ENCODE assay signal across 11 mouse cellular contexts in genomic region chrX:12888010-12888707, GRCm38 (mm10).
DNase-seq lines count a peak whose midpoint lies in the region; ATAC-seq and TF ChIP-seq lines count a peak whose summit lies in the region.
"Had no signal": no experiment of that assay in that cellular context is flagged by ENCODE, and none has a peak within 500 bp of the region (broad histone marks: within the 10 kb centered on the region; RNA-seq: fewer than 3 reads in every experiment).

No protein-coding gene starts in this region.

- H3K4me2 ChIP-seq in midbrain, embryonic 13.5 days (replicated peaks), result no peak overlapping the region; the same call in 1 of the 2 replicates
- H3K4me2 ChIP-seq in hindbrain, embryonic 16.5 days (ENCODE audit: low read length), result peak overlapping the region; percentile 3; the same call in 1 of the 2 replicates
- H3K4me2 ChIP-seq: lung, embryonic 15.5 days had no signal

- H3K4me1 ChIP-seq in cerebellum, adult 2 months (ENCODE audit: control insufficient read depth, insufficient read depth, low read length), result no peaks in the 10 kb centered on the region
- peaks cover 15% of the 10 kb centered on the region; the same call in 1 of the 2 replicates for H3K4me1 ChIP-seq in midbrain, embryonic 13.5 days (replicated peaks)
- peaks cover 27% of the 10 kb centered on the region for H3K4me1 ChIP-seq in midbrain, embryonic 10.5 days
- peaks cover 3% of the 10 kb centered on the region; the same call in 1 of the 2 replicates for H3K4me1 ChIP-seq in hindbrain, embryonic 16.5 days (ENCODE audit: control insufficient read depth, insufficient read depth, low read depth, low read length)
- H3K4me1 ChIP-seq: lung, embryonic 15.5 days had no signal

- no peak for TF ChIP-seq POLR2A in cerebellum, adult 2 months (IDR thresholded peaks at IDR 0.05; ENCODE audit: borderline replicate concordance, insufficient read depth, low read length)

- no peaks in the 10 kb centered on the region for H3K9me3 ChIP-seq in midbrain, embryonic 13.5 days
- H3K9me3 ChIP-seq in midbrain, embryonic 10.5 days (replicated peaks), result no peaks in the 10 kb centered on the region
- H3K9me3 ChIP-seq in hindbrain, embryonic 16.5 days (ENCODE audit: control insufficient read depth, low read length), result no peaks in the 10 kb centered on the region
- H3K9me3 ChIP-seq: lung, embryonic 15.5 days had no signal

- no peaks in the 10 kb centered on the region for H3K27me3 ChIP-seq in cerebellum, adult 2 months (ENCODE audit: control insufficient read depth, insufficient read depth, low read length)
- H3K27me3 ChIP-seq in midbrain, embryonic 13.5 days, result no peaks in the 10 kb centered on the region
- H3K27me3 ChIP-seq in midbrain, embryonic 10.5 days (ENCODE audit: low read depth, poor library complexity, severe bottlenecking), result no peaks in the 10 kb centered on the region
- no peaks in the 10 kb centered on the region for H3K27me3 ChIP-seq in hindbrain, embryonic 16.5 days (replicated peaks; ENCODE audit: control insufficient read depth, insufficient read depth, low read length)
- H3K27me3 ChIP-seq: lung, embryonic 15.5 days had no signal

- ATAC-seq in midbrain, embryonic 13.5 days, result peak; percentile 51; the same call in 1 of the 2 replicates
- peak; percentile 50 for ATAC-seq in hindbrain, embryonic 16.5 days
- ATAC-seq in megakaryocyte progenitor cell, adult 5-6 weeks (replicated peaks; ENCODE audit: poor library complexity), result no peak

- no peak for TF ChIP-seq CTCF in cerebellum, adult 2 months (IDR thresholded peaks at IDR 0.05; ENCODE audit: borderline replicate concordance, insufficient read depth, low read depth, low read length)

- H3K36me3 ChIP-seq in midbrain, embryonic 13.5 days, result no peaks in the 10 kb centered on the region
- H3K36me3 ChIP-seq in midbrain, embryonic 10.5 days, result no peaks in the 10 kb centered on the region
- no peaks in the 10 kb centered on the region for H3K36me3 ChIP-seq in hindbrain, embryonic 16.5 days (ENCODE audit: control insufficient read depth, insufficient read depth, low read length)
- H3K36me3 ChIP-seq: lung, embryonic 15.5 days had no signal

- no peak overlapping the region for H3K9ac ChIP-seq in midbrain, embryonic 13.5 days (replicated peaks)
- no peak overlapping the region for H3K9ac ChIP-seq in hindbrain, embryonic 16.5 days (ENCODE audit: low read depth, low read length)
- H3K9ac ChIP-seq: lung, embryonic 15.5 days had no signal

- H3K4me3 ChIP-seq in cerebellum, adult 2 months (replicated peaks; ENCODE audit: insufficient read depth, low read depth, low read length), result peak overlapping the region; percentile 30
- no peak overlapping the region for H3K4me3 ChIP-seq in midbrain, embryonic 13.5 days (replicated peaks)
- H3K4me3 ChIP-seq in midbrain, embryonic 10.5 days, result no peak overlapping the region
- H3K4me3 ChIP-seq in hindbrain, embryonic 16.5 days (ENCODE audit: low read length), result no peak overlapping the region
- H3K4me3 ChIP-seq: lung, embryonic 15.5 days had no signal

- WGBS in cerebellum, adult 2 months, result 40% methylated on average over 10 of the region's 11 CpGs
- WGBS in midbrain, embryonic 13.5 days, result 51% methylated on average over 11 of the region's 11 CpGs
- WGBS in midbrain, embryonic 10.5 days, result 58% methylated on average over 11 of the region's 11 CpGs
- 50% methylated on average over 11 of the region's 11 CpGs for WGBS in hindbrain, embryonic 16.5 days

- H3K27ac ChIP-seq in cerebellum, adult 2 months (ENCODE audit: insufficient read depth, low read length), result no peak overlapping the region; the same call in 1 of the 2 replicates
- H3K27ac ChIP-seq in midbrain, embryonic 13.5 days, result peak overlapping the region; percentile 81
- H3K27ac ChIP-seq in midbrain, embryonic 10.5 days (replicated peaks), result no peak overlapping the region
- H3K27ac ChIP-seq in hindbrain, embryonic 16.5 days (ENCODE audit: low read depth, low read length), result peak overlapping the region; percentile 65
- H3K27ac ChIP-seq: lung, embryonic 15.5 days had no signal

- no peak for DNase-seq in cerebellum, adult 2 months
- DNase-seq in cerebellum, adult 11-12 months, result no peak
- DNase-seq in midbrain, embryonic 10.5 days (ENCODE audit: low spot score), result no peak
- no peak for DNase-seq in left cerebral cortex, adult 11 months (ENCODE audit: low spot score)
- no peak for DNase-seq in adrenal gland, adult 8-10 months
- DNase-seq: cerebellum, adult 11 months; heart, adult 18-20 months had no signal

Comparison
In these comparisons a context has a peak if more than half of its experiments do, and no peak if none do; other contexts are left out.
1. H3K27ac ChIP-seq: peak in midbrain, embryonic 13.5 days (single experiment) and hindbrain, embryonic 16.5 days (single experiment); none in cerebellum, adult 2 months (single experiment) and midbrain, embryonic 10.5 days (single experiment).